Comparison of ENCODE assay signal across 8 mouse cellular contexts in genomic region chrX:93286291-93286893, GRCm38 (mm10). TPM values are rescaled to one million over a fixed set of nuclear protein-coding genes. Genes with fewer than 3 reads are reported as not detected.
DNase-seq lines count a peak whose midpoint lies in the region; ATAC-seq and TF ChIP-seq lines count a peak whose summit lies in the region.

TSS of gene Arx (plus strand) at chrX:93286445.

- H3K27me3 ChIP-seq in E14TG2a.4 (ENCODE audit: insufficient read depth, low read length) = peaks cover 89% of the 10 kb centered on the region
- no peaks in the 10 kb centered on the region for H3K27me3 ChIP-seq in forebrain, postnatal 0 days (ENCODE audit: insufficient read depth, low read length)
- peaks cover 41% of the 10 kb centered on the region for H3K27me3 ChIP-seq in hindbrain, postnatal 0 days (ENCODE audit: insufficient read depth, low read length)

- DNase-seq in adrenal gland, postnatal 25 days = peak; percentile 44
- peak; percentile 90 for DNase-seq in forebrain, postnatal 0 days
- peak; percentile 77 for DNase-seq in hindbrain, postnatal 0 days (ENCODE audit: low spot score)
- peak; percentile 64 to 77 for DNase-seq in left cerebral cortex, postnatal 10 days (ENCODE audit: extremely low spot score in 1 of 2, low spot score in 2 of 2)
- peak; percentile 45 to 50 for DNase-seq in spleen, postnatal 36 days (ENCODE audit: low spot score in 2 of 2)
- no peak for DNase-seq in cerebellum, adult 18-20 months

- intact Hi-C loops in left cerebral cortex, postnatal 10 days (cut with DNase I) = loop anchor here (2.0 to 10.0 kb wide), 2 partner anchors 178 to 218 kb away; no protein-coding TSS in a partner anchor

- TF ChIP-seq CTCF in E14TG2a.4 (conservative IDR thresholded peaks at IDR 0.05; ENCODE audit: low read length) = no peak
- TF ChIP-seq CTCF in forebrain, postnatal 0 days (IDR thresholded peaks at IDR 0.05; ENCODE audit: low read depth) = no peak
- TF ChIP-seq CTCF in hindbrain, postnatal 0 days (IDR thresholded peaks at IDR 0.05; ENCODE audit: low read depth) = no peak

- peak within 1 kb of the TSS; percentile 47 for H3K4me2 ChIP-seq in forebrain, postnatal 0 days (ENCODE audit: low read depth)
- 0 out of 2 replicates have a peak within 1 kb of the TSS, but pooled peaks have one; percentile 21 for H3K4me2 ChIP-seq in hindbrain, postnatal 0 days (ENCODE audit: low read depth, low read length)

- H3K27ac ChIP-seq in forebrain, postnatal 0 days (ENCODE audit: low read depth, low read length) = peak within 1 kb of the TSS; percentile 54
- no peak within 1 kb of the TSS for H3K27ac ChIP-seq in hindbrain, postnatal 0 days

- WGBS in forebrain, postnatal 0 days = 30% methylated on average over 31 of the region's 31 CpGs
- 35% methylated on average over 31 of the region's 31 CpGs for WGBS in hindbrain, postnatal 0 days

- no peaks in the 10 kb centered on the region for H3K9me3 ChIP-seq in E14TG2a.4 (ENCODE audit: low read length)
- no peaks in the 10 kb centered on the region for H3K9me3 ChIP-seq in forebrain, postnatal 0 days (ENCODE audit: low read length)
- 0 out of 2 replicates have a peak, but pooled peaks cover 3% of the 10 kb centered on the region for H3K9me3 ChIP-seq in hindbrain, postnatal 0 days (ENCODE audit: low read length)

- H3K4me1 ChIP-seq in E14TG2a.4 (replicated peaks; ENCODE audit: low read depth, low read length) = peaks cover 29% of the 10 kb centered on the region
- H3K4me1 ChIP-seq in forebrain, postnatal 0 days (ENCODE audit: insufficient read depth) = no peaks in the 10 kb centered on the region
- H3K4me1 ChIP-seq in hindbrain, postnatal 0 days (ENCODE audit: insufficient read depth, low read length) = no peaks in the 10 kb centered on the region

- peak within 1 kb of the TSS; percentile 42 for H3K9ac ChIP-seq in forebrain, postnatal 0 days
- H3K9ac ChIP-seq in hindbrain, postnatal 0 days (replicated peaks; ENCODE audit: low read length) = no peak within 1 kb of the TSS

- peak within 1 kb of the TSS; percentile 26; the same call in 1 of the 2 replicates for H3K4me3 ChIP-seq in E14TG2a.4 (replicated peaks; ENCODE audit: low read length)
- peak within 1 kb of the TSS; percentile 41 for H3K4me3 ChIP-seq in forebrain, postnatal 0 days (ENCODE audit: low read depth, low read length)
- H3K4me3 ChIP-seq in hindbrain, postnatal 0 days (ENCODE audit: low read length) = peak within 1 kb of the TSS; percentile 6

- H3K36me3 ChIP-seq in E14TG2a.4 (ENCODE audit: insufficient read depth, low read length) = no peaks in the 10 kb centered on the region
- H3K36me3 ChIP-seq in forebrain, postnatal 0 days (ENCODE audit: insufficient read depth) = no peaks in the 10 kb centered on the region
- no peaks in the 10 kb centered on the region for H3K36me3 ChIP-seq in hindbrain, postnatal 0 days (ENCODE audit: insufficient read depth, low read length)

- peak; percentile 96 for ATAC-seq in forebrain, postnatal 0 days
- peak; percentile 91 for ATAC-seq in hindbrain, postnatal 0 days
- peak; percentile 91 for ATAC-seq in megakaryocyte progenitor cell, adult 5-6 weeks (replicated peaks; ENCODE audit: poor library complexity)

RNA-seq across cellular contexts. Expression of gene Arx, which starts in this region (rescaled TPM):
- total RNA-seq in adrenal gland, postnatal 25 days (2021) = 0.38 TPM in 1 of 2 replicates, not detected in the other
- total RNA-seq in forebrain, postnatal 0 days (2014; rRNA removed) = 41.8 and 57.9 TPM in 2 replicates
- 30.2 and 30.6 TPM in 2 replicates for polyA plus RNA-seq in forebrain, postnatal 0 days (2015; fragmentation: Nextera tagmentation; extraction: Ambion mirVana)
- total RNA-seq in hindbrain, postnatal 0 days (2014; rRNA removed) = 1.3 and 2.0 TPM in 2 replicates
- 0.45 and 0.66 TPM in 2 replicates for polyA plus RNA-seq in hindbrain, postnatal 0 days (2015; fragmentation: Nextera tagmentation; extraction: Ambion mirVana)
- 10 to 100 TPM; 26.5 to 28.5 TPM for total RNA-seq in left cerebral cortex, postnatal 10 days (2021)
- 0.10 TPM in 1 of 2 replicates, not detected in the other for total RNA-seq in megakaryocyte progenitor cell, adult 5-6 weeks (2015)
- not detected in 2 replicates for total RNA-seq in megakaryocyte progenitor cell, adult 5-6 weeks (2017)

Comparison
In these comparisons a context has a peak if more than half of its experiments do, and no peak if none do; other contexts are left out.
1. RNA of gene Arx (polyA plus RNA-seq): 30.2 to 30.6 TPM in forebrain, postnatal 0 days; 0.45 to 0.66 TPM in hindbrain, postnatal 0 days; every median in the first group is over 10 times any median in the second.
2. Peak in DNase-seq in adrenal gland, postnatal 25 days; RNA of the gene not detected or under 1 TPM.
3. Peak in ATAC-seq in megakaryocyte progenitor cell, adult 5-6 weeks; RNA of the gene not detected or under 1 TPM.
4. DNase-seq: peak in forebrain, postnatal 0 days (single experiment), hindbrain, postnatal 0 days (single experiment), left cerebral cortex, postnatal 10 days (2 of 2) and spleen, postnatal 36 days (2 of 2); none in cerebellum, adult 18-20 months (0 of 2).
5. Peak in every context shown above with its lines, with median percentiles within 50 percentile points of each other: H3K4me3 ChIP-seq and ATAC-seq.